Mouse (Mus musculus): ENCODE measurements around the gene Ndufb8.

Ndufb8 gene

DNA sequence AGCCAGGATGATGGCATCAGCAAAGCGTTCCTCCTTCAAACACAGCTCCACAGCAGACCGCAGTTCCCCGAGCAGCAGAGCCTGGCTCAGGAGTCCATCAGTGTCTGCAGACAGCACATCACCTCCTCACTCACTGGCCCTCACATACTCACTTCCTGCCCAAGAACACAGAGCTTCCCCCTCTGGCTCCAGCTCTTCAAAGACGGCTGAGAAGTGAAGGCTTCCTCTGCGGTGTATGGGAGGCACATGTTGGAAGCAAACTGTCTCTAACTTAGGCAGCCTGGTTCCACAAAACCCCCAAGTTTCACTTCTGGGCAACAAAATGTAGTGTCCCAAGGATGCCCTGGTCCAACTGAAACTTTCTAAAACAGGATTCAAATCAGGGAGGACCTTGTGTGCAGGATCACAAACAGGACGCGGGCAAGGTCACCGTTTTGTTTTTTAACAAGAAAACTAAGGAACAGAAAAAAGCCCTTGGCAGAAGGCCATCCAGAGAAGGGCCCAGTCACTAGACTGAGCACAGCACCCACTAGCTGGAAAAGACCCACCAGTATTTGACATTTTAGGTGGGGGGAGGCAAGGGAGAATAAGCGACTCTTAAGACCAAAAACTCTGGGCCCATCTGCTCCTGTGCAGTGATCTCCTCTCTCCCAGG is 29.6 kb downstream of the Ndufb8 start:
- peak; percentile 56 for DNase-seq

DNA sequence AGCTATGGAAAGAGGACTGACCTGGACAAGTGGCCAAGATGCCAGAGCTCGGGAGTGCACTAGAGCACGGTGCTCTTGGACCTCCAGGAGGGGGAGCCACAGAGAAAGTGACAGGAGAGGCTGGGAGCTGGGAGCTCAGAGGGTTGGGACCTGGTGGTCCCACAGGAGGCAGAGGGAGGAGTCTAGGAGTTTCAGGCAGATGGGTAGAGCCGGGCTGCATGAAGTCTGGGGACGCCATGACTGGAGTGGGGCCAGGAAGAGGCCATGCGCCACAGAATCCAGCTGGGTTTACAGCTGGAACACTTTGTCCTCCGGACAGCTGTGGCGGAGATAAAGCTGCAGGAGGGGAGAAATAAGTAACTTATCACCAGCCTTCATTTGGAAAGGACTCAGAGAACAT is 36.1 kb downstream of the Ndufb8 start:
- DNase-seq: peak; percentile 47

DNA sequence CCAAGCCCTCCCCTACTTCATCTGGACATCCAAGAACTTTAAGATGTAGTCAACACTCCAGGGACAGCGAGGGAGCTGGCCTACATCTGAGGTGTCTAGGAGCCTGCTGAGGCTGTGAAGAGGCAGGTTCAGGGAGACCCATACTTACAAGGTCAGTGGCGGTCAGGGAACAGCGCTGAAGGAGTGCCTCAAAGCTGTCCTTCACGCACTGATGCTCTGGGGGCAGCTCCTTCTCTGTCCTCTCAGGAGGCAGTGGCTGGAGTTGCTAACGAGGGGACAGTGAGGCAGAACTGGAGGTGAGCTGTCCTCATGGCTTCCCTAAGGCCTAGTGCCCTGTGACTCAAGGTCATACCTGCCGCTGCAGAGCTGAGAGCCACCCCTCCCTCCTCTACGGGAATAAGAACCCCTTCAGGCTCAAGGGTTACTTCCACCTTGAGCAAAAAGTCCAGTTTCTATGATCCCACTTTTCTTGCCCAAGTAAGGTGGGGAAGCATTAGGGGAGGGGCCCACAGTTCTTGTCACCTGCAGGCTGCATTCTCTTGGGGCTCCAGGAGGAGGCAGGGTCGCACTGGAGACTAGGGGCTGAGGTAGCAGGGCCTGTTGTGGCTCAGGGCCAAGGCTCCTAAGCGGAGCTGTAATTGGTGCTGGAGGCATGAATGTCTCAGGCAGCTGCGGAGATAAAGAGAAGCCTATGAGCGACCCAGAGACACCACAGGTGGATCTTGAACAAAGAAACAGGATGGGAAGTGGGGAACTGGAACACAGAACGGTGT is 37.1 kb downstream of the Ndufb8 start:
- peak; percentile 81 for DNase-seq

DNA sequence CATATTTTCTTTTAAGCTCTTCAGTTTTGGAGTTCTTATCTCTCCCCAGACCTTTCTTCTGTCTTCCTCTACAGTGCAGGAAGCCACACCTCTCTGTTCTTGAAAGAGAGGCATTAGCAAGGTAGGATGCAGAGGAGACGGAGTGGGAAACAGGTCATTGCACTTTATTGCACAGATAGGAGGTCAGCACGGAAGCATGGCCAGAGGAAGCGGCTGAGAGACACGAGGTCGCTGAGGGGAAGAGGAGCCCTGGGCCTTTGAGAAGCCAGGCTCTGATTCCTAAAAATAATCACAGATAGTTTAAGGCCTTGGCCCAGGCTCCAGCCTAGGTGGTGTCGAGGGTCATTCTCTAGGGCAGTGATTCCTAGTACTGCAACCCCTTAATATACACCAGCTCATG is 39.5 kb downstream of the Ndufb8 start:
- no peak for DNase-seq

DNA sequence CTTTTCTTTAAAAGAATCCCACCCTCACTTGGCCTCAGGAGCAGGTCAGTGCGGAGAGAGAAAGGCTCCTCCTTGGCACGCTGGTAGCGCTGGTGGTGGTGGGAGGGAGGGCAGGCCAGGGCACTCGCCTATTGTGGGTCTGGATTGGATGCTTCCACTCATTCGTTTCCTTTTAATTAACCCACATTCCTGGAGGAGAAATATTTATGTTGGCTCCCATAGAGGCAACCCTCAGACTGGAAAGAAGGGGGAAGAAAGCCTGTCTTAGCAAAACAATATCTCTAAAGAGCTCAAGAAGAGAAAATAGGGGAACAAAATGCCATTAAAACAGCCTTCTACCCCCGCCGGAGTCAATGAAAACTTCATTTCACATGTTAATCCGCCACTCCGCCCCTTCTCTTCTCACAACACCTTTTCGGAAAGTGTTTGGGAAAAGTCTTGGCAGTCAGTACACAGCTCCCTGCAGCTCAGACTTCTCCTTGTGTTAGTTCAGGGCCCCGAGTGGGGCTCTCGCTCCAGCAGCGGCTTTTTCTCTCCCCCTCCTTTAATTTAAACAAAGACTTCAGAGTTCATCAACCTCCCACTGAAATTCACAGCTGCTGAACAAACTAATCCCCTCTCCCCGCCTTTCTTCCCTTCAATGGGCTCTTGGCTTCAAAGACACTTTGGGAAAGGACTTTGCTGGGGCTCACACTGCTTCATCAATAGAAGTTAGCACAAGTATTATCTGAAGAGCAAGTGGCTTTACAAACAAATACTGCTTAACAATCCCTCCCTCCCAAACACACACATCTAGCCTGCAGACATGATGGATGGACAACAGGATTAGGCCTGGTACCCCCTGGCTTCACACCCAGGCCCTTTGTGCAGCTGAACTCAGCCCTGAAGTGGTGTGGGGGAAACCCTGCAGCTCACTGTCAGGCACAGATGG is 40.5 kb downstream of the Ndufb8 start:
- DNase-seq: no peak

DNA sequence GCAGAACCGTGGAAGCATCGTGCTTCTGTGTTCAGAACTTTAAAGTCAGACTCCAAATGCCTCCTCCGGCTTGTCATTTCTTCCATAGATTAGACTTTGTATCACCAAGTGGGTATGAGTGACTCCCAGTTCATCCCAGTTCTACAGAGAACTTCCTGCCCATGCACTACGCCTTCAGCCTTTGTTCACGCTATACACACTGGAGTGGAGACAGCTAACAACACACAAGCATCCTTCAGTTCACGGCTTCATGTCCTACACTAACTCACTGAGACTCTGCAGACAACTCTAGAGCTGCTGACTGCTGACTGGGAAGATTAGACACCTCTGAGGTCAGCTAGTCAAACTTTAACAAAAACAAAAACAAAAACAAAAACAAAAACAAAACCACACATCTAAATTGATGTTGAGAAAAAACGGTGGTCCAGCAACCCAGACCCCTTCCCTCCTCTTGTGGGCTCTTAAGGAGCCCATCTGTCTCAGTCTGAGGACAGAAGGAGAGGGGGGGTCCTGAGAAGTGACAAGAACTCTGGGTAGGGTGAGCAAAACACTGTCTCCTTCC is 41.2 kb downstream of the Ndufb8 start:
- DNase-seq: no peak

DNA sequence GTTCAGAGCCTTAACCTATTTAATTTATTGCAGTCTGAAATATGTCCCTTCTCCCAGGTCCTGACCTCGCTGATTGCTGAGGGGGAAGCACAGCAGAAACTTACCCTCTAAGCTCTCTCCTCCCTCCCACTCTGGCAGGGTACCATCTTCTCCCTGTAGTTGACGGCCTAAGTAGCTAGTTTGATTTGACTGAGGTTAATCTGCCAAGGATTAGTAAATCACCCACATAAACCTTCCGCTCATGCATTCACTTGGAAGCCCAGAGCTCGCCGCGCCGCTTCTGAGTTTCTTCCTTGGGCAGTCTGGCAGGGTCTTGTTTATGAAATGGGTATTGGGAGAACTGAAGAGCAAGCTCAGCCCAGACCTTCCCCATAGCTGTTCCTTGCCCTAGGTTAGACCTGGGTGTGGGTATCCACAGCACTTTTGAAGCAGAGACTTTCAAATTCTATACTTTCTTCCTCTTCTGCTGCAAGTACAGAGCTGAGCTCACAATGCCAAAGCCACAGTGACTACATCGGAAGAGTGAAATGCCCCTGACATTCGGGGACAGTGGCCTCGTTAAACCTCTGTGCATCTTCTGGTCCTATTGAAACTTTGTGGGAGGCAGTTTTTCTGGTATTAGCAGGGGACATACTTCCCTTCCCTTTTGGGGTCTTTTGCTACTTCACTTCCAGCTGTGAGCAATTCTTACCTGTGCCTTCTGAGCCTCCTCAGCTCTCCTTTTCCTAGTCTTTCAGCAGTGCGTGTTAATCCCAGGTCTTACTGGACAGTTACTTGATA is 42.0 kb downstream of the Ndufb8 start:
- peak; percentile 38 for DNase-seq

DNA sequence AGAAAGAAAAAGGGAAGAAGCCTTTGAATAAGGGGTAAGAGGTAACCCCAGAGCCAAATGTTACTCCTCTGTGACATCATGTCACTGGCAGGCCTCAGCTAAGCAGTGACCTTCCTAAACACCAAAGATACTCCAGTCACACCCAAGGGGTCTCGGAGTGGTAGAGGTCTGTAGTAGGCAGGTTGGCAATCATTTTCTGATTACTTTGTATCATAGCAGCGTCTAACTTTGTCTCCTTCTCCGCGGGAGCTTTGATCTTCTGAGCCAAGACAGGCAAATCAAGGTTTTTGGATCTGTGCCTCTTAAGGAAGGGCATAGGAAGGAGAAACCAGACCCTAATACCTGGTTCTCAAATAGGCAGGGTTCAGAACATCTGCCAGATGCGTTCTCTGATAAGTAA is 42.6 kb downstream of the Ndufb8 start:
- peak; percentile 34 for DNase-seq

DNA sequence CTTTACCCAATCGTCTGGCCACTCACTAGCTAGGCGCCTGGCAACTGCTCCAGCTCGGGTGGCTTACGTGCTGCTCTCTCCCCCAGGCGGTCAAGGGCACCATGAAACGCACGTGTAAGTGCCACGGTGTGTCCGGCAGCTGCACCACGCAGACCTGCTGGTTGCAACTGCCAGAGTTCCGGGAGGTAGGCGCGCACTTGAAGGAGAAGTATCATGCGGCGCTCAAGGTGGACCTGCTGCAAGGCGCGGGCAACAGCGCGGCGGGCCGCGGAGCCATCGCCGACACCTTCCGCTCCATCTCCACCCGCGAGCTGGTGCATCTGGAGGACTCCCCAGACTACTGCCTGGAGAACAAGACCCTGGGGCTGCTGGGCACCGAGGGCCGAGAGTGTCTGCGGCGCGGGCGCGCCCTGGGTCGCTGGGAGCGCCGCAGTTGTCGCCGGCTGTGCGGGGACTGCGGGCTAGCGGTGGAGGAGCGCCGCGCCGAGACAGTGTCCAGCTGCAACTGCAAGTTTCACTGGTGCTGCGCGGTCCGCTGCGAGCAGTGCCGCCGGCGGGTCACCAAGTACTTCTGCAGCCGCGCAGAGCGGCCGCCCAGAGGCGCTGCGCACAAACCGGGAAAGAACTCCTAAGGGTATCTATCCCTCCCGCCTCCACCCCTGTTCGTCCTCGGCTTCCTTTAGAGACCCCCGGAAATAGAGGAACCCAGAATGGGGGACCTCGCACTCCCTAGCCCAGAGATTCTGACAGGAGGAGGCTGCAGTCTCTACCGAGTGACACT is 43.6 kb downstream of the Ndufb8 start:
- peak; percentile 70 for DNase-seq

DNA sequence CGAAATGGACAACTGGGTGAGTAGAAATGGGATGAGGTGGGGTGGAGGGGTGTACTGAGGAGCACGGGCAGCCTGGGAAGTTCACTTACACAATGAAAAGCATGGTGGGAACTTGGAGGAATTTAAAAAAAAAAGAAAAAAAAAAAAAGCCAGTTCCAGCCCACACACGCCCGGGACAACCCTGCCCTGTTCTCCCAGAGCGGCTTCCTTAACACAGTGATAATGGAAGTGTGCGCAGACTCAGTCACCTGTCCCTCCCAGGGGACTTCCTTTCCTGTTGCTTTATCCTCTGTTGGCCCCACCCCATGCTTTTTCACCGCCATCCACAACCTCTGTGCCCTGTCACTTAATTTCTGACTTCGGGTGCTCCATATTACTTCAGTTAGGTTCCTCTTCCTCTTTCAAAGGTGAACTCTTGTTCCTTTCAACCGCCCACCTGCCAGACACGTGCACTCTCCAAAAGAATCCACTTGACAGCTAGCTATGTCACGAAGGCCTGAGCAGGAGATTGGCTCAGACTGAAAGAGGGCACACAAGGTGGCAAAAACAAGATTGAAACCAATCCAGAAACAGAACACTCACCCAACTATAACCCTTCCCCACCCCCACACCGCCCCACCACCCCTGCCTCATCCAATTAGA is 44.6 kb downstream of the Ndufb8 start:
- peak; percentile 44 for DNase-seq

DNA sequence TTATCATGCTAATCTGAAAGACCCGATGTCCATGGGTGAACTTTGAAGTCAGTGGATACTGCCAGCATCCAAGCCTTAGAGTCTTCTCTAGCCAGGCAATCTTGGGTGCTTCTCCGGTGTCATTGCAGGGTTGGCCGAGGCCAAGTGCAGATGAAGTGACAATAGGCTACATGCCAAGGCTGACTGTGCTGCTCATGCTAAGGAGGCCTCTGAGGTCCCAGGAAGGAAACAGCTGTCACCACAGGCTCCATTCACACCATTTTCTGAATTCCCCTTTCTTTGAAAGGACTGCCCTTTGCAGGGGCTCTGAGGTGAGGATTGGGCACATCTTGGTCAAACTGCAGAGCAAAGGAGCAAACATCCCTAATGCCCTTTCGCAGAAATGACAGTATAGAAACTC is 52.5 kb downstream of the Ndufb8 start:
- no peak for DNase-seq

DNA sequence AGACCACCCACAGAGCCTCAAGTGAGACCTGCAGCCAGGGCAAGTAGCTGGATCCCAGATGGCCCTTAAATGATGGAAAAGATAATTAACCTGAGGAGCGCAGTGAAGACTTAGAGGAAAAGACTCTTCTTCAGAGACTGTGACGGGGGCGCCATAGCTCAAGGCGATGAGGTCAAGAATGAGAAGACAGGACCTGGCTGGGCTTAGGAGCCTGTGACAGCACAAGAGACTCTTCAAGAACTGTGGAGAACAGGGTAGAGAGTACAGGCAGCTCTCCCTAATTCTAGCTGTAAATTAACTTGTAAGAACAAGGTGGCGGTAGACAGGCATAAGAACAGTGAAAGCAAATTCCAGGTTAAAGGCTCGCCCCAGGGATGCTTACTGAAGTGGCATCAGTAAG is 53.3 kb downstream of the Ndufb8 start:
- DNase-seq: no peak

DNA sequence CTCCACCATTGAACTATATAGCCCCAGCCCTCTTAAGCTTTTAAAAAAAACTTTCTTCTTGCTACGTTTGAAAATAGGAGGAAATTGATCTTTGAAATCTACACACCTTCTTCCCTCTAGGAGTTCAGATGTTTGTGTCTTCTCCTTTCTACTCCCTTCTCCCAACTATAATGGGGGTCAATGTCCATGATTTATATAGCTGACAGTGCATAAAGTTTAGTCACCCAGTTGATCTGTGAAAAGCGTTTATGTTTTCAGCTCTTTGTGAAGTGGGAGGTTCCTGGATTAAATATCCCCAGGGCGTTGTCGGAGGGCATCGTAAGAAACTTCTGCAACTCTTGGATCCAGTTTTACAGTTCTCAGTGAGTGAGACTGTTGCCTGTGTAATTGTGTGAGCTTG is 55.0 kb downstream of the Ndufb8 start:
- DNase-seq: no peak

DNA sequence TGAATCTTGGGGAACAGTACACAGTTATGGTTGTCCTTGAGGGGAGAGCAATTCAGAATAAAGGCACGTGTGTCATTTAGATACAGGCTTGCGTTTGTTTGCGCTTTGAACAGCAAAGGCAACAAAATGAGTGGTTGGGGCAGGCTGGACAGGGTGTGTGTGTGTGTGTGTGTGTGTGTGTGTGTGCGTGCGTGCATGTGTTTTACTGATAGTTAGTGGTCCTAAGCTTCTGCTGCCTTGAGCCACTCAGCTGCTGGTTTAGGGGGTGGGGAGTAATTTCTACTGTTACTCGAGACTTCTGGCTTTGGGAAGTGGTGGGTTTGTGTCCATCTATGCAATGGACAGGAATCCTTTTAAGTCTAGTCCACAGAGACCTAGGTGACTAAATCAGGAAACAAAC is 56.3 kb downstream of the Ndufb8 start:
- DNase-seq: no peak
